Mouse (Mus musculus): ENCODE data around the gene Clca3a1. TPM values are rescaled to one million over a fixed set of nuclear protein-coding genes. Genes with fewer than 3 reads are reported as not detected.
"Not testable (repeated sequence)": the region's sequence is repeated elsewhere in the genome, so short reads cannot be mapped to it uniquely, and the experiment has no call there.

Gene Clca3a1
- 4.0 and 5.4 TPM in 2 replicates for polyA plus RNA-seq (2012; rRNA removed)
- 3.0 and 4.2 TPM in 2 replicates for polyA plus RNA-seq (2014; fragmentation: Nextera tagmentation; extraction: Ambion mirVana)

- Histone ChIP-seq H3K4me2 (ENCODE audit: low read depth) (peak within 1 kb of the TSS; percentile 17; the same call in 1 of the 2 replicates), H3K9ac (replicated peaks) (no peak within 1 kb of the TSS)
- ATAC-seq (ENCODE audit: insufficient read depth) = peak; percentile 86
Measured at GRCm38 (mm10) chr3:144760592-144761309, at the start of gene Clca3a1. Gene Clca3a1 (minus strand): TSS chr3:144760977.

GRCm38 (mm10) chr3:144808153-144808925 is 47.6 kb upstream of the Clca3a1 start:
- H3K9ac ChIP-seq (replicated peaks); H3K27me3 ChIP-seq (ENCODE audit: control insufficient read depth, insufficient read depth, low read length); ATAC-seq (ENCODE audit: insufficient read depth); H3K4me3 ChIP-seq (ENCODE audit: insufficient read depth in 1 of 2, low read depth in 2 of 2, low read length in 2 of 2); H3K4me2 ChIP-seq (ENCODE audit: low read depth); H3K4me1 ChIP-seq (replicated peaks; ENCODE audit: control insufficient read depth in 2 of 2, insufficient read depth in 2 of 2, low read length in 1 of 2); H3K9me3 ChIP-seq (ENCODE audit: control insufficient read depth, low read length); H3K36me3 ChIP-seq (replicated peaks; ENCODE audit: control insufficient read depth, insufficient read depth, low read depth); H3K27ac ChIP-seq; DNase-seq (ENCODE audit: low read depth in 3 of 3, low spot score in 3 of 3): not testable (repeated sequence)
- WGBS (ENCODE audit: insufficient replicate concordance) = 54% methylated on average over 14 of the region's 17 CpGs

More at GRCm38 (mm10) chr3:144760592-144761309, at the start of gene Clca3a1:
- WGBS (ENCODE audit: insufficient replicate concordance) = 49% methylated on average over 10 of the region's 11 CpGs
- Histone ChIP-seq H3K9me3 (ENCODE audit: control insufficient read depth, low read length) (no peaks in the 10 kb centered on the region), H3K4me1 (replicated peaks; ENCODE audit: control insufficient read depth in 2 of 2, insufficient read depth in 2 of 2, low read length in 1 of 2) (no peaks in the 10 kb centered on the region; a peak in 1 of 4 replicates), H3K27me3 (ENCODE audit: control insufficient read depth, insufficient read depth, low read length) (no peaks in the 10 kb centered on the region), H3K27ac (no peak within 1 kb of the TSS), H3K4me3 (ENCODE audit: insufficient read depth in 1 of 2, low read depth in 2 of 2, low read length in 2 of 2) (no peak within 1 kb of the TSS), H3K36me3 (replicated peaks; ENCODE audit: control insufficient read depth, insufficient read depth, low read depth) (no peaks in the 10 kb centered on the region)
- peak; percentile 6 to 19 (median 17) for DNase-seq (ENCODE audit: low read depth in 3 of 3, low spot score in 3 of 3)
- peak; percentile 58; the same call in 1 of the 2 replicates for TF ChIP-seq EP300 (IDR thresholded peaks at IDR 0.05; ENCODE audit: low read depth)
- TF ChIP-seq CTCF (IDR thresholded peaks at IDR 0.05; ENCODE audit: low read depth) = no peak

GRCm38 (mm10) chr3:144806626-144807025 is 45.8 kb upstream of the Clca3a1 start:
- ATAC-seq (ENCODE audit: insufficient read depth); H3K9ac ChIP-seq (replicated peaks); H3K9me3 ChIP-seq (ENCODE audit: control insufficient read depth, low read length); DNase-seq (ENCODE audit: low read depth in 3 of 3, low spot score in 3 of 3); H3K27me3 ChIP-seq (ENCODE audit: control insufficient read depth, insufficient read depth, low read length); H3K36me3 ChIP-seq (replicated peaks; ENCODE audit: control insufficient read depth, insufficient read depth, low read depth); H3K4me1 ChIP-seq (replicated peaks; ENCODE audit: control insufficient read depth in 2 of 2, insufficient read depth in 2 of 2, low read length in 1 of 2); H3K4me2 ChIP-seq (ENCODE audit: low read depth); H3K27ac ChIP-seq; H3K4me3 ChIP-seq (ENCODE audit: insufficient read depth in 1 of 2, low read depth in 2 of 2, low read length in 2 of 2): not testable (repeated sequence)
- 58% methylated on average over 2 of the region's 2 CpGs for WGBS (ENCODE audit: insufficient replicate concordance)

- Histone ChIP-seq H3K36me3 (replicated peaks; ENCODE audit: control insufficient read depth, insufficient read depth, low read depth) (no peaks in the 10 kb centered on the region), H3K27ac (no peak overlapping the region), H3K4me2 (ENCODE audit: low read depth) (no peak overlapping the region), H3K27me3 (ENCODE audit: control insufficient read depth, insufficient read depth, low read length) (no peaks in the 10 kb centered on the region), H3K4me1 (replicated peaks; ENCODE audit: control insufficient read depth in 2 of 2, insufficient read depth in 2 of 2, low read length in 1 of 2) (no peaks in the 10 kb centered on the region), H3K4me3 (ENCODE audit: insufficient read depth in 1 of 2, low read depth in 2 of 2, low read length in 2 of 2) (no peak overlapping the region), H3K9me3 (ENCODE audit: control insufficient read depth, low read length) (no peaks in the 10 kb centered on the region), H3K9ac (replicated peaks) (no peak overlapping the region)
- ATAC-seq (ENCODE audit: insufficient read depth) = no peak
- peak in 1 of 3 experiments; percentile 14 for DNase-seq (ENCODE audit: low read depth in 3 of 3, low spot score in 3 of 3)
- TF ChIP-seq EP300 (IDR thresholded peaks at IDR 0.05; ENCODE audit: low read depth) (no peak), CTCF (IDR thresholded peaks at IDR 0.05; ENCODE audit: low read depth) (peak; percentile 49)
- 23% methylated on average over 8 of the region's 8 CpGs for WGBS (ENCODE audit: insufficient replicate concordance)
Measured at GRCm38 (mm10) chr3:144801861-144802260, 41.1 kb upstream of the Clca3a1 start.

All from liver, embryonic 14.5 days (tissue).